Mouse (Mus musculus) spleen, adult 12 weeks (tissue): ENCODE results near the gene Ahctf1.

Source experiments
- DNase-seq: peaks from one replicate; pipeline ENCODE4 v3.0.0; 2022; ENCODE audit warnings: low spot score

The Ahctf1 gene

DNA sequence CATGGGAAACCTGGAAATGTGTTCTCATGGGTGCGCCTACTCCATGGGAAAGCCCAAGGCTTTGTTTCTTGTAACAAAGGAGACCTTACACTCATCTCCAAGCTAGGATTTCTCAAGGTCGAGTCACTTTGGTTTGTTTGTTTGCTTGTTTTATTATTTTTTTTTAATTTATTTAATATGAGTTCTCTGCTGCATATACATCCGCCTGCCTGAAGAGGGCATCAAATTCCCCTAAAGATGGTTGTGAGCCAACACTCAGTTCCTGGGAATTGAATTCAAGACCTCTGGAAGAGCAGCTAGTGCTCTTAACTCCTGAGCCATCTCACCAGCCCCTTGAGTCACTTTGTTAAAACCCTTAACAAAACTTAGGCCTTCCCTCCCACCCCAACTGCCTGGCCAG lies 90.1 kb downstream of the Ahctf1 start:
- no peak for DNase-seq

GRCm38 (mm10) chr1:179712658-179713057 lies 90.8 kb downstream of the Ahctf1 start:
- DNase-seq, result no peak

DNA sequence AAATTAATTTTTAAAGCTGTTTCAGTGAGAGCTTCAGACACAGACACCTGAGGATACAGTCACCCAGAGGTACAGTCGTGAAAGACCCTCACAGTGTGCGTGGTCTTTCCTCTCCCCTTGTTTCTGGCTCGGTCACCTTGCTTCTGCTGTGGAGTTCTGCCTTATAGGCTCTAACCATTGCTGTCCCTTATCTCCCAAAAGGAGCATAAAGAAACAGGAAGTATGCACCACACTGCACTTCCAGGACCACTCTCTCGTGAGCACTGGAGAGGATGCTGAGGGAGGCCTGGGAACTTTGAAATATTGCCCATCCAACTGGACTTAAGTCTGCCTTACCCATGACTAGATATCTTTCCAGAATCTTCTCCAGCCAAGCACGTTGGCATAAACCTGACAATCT lies 92.7 kb downstream of the Ahctf1 start:
- no peak for DNase-seq

GRCm38 (mm10) chr1:179709390-179709789 lies 94.1 kb downstream of the Ahctf1 start:
- DNase-seq, result no peak

DNA sequence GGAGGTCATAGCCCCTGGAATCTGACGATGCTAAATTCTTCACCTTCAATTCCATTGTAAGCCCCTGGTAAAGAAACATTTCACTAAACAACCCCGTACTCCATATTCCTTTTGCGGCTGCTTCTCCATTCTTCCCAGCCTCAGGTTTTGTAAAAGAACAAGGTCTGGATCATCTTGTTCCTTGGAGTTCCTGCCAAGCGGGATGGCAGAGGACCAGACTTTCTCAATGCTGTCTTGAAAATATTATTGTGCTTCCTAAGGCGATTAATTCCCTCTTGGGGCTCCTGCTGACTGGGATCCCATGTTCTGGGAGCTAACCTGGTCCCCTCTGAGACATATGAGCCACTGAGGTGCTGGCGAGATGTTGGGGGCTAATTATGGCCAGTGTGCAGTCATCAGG lies 98.3 kb downstream of the Ahctf1 start:
- no peak for DNase-seq

- DNase-seq, result no peak
Observed at GRCm38 (mm10) chr1:179704150-179704549, 99.3 kb downstream of the Ahctf1 start.
